Mouse (Mus musculus): Measurements from ENCODE around the gene Adra1b. TPM values are rescaled to one million over a fixed set of nuclear protein-coding genes. Genes with fewer than 3 reads are reported as not detected.

Gene Adra1b
- polyA plus RNA-seq, 1 experiment = 2.7 TPM

GRCm38 (mm10) chr11:43914552-43915447 lies 13.8 kb upstream of the Adra1b start:
- no peak overlapping the region for H3ac ChIP-seq (ENCODE audit: control insufficient read depth, insufficient read length, low read depth)
- no peaks in the 10 kb centered on the region for H3K79me3 ChIP-seq (ENCODE audit: low read depth)
- TF ChIP-seq USF1 (IDR thresholded peaks at IDR 0.05; ENCODE audit: low read depth) (peak; percentile 16), CEBPB (IDR thresholded peaks at IDR 0.05; ENCODE audit: low read depth) (no peak)
- no peaks in the 10 kb centered on the region for H3K79me2 ChIP-seq (ENCODE audit: control insufficient read depth, insufficient read depth)
- H3K4me3 ChIP-seq (ENCODE audit: insufficient read depth, poor library complexity, severe bottlenecking) = no peak overlapping the region
- no peaks in the 10 kb centered on the region for H3K36me3 ChIP-seq (ENCODE audit: control insufficient read depth, insufficient read depth)
- H3K27me3 ChIP-seq (ENCODE audit: control insufficient read depth, insufficient read depth, insufficient read length) = no peaks in the 10 kb centered on the region

GRCm38 (mm10) chr11:43912136-43912888 lies 11.3 kb upstream of the Adra1b start:
- TF ChIP-seq CTCF (IDR thresholded peaks at IDR 0.05; ENCODE audit: control insufficient read depth, insufficient read depth, insufficient read length) (no peak), FOSL1 (IDR thresholded peaks at IDR 0.05; ENCODE audit: insufficient read depth, low read length, poor library complexity, severe bottlenecking) (no peak), MYOG (IDR thresholded peaks at IDR 0.05; ENCODE audit: control insufficient read depth, extremely low read depth, insufficient read length) (no peak), USF1 (IDR thresholded peaks at IDR 0.05; ENCODE audit: low read depth) (no peak), CEBPB (IDR thresholded peaks at IDR 0.05; ENCODE audit: low read depth) (no peak), MYOD1 (IDR thresholded peaks at IDR 0.05; ENCODE audit: control insufficient read depth, insufficient read length, low read depth) (no peak), MAX (IDR thresholded peaks at IDR 0.05) (no peak)
- Histone ChIP-seq H3ac (ENCODE audit: control insufficient read depth, insufficient read length, low read depth) (no peak overlapping the region), H3K36me3 (ENCODE audit: control insufficient read depth, insufficient read depth) (no peaks in the 10 kb centered on the region)

GRCm38 (mm10) chr11:43911646-43912045 lies 10.6 kb upstream of the Adra1b start:
- H3K4me3 ChIP-seq (ENCODE audit: insufficient read depth, poor library complexity, severe bottlenecking) = no peak overlapping the region
- H3K79me2 ChIP-seq (ENCODE audit: control insufficient read depth, insufficient read depth) = no peaks in the 10 kb centered on the region
- no peak for TF ChIP-seq MAX (IDR thresholded peaks at IDR 0.05)
- no peak for TF ChIP-seq MYOD1 (IDR thresholded peaks at IDR 0.05; ENCODE audit: control insufficient read depth, insufficient read length, low read depth)
- TF ChIP-seq FOSL1 (IDR thresholded peaks at IDR 0.05; ENCODE audit: insufficient read depth, low read length, poor library complexity, severe bottlenecking) = no peak
- TF ChIP-seq CTCF (IDR thresholded peaks at IDR 0.05; ENCODE audit: control insufficient read depth, insufficient read depth, insufficient read length) = no peak
- no peak for TF ChIP-seq USF1 (IDR thresholded peaks at IDR 0.05; ENCODE audit: low read depth)
- no peak for TF ChIP-seq MYOG (IDR thresholded peaks at IDR 0.05; ENCODE audit: control insufficient read depth, extremely low read depth, insufficient read length)
- no peak for TF ChIP-seq CEBPB (IDR thresholded peaks at IDR 0.05; ENCODE audit: low read depth)
- no peaks in the 10 kb centered on the region for H3K36me3 ChIP-seq (ENCODE audit: control insufficient read depth, insufficient read depth)
- H3K27me3 ChIP-seq (ENCODE audit: control insufficient read depth, insufficient read depth, insufficient read length) = no peaks in the 10 kb centered on the region
- H3ac ChIP-seq (ENCODE audit: control insufficient read depth, insufficient read length, low read depth) = no peak overlapping the region
- H3K79me3 ChIP-seq (ENCODE audit: low read depth) = no peaks in the 10 kb centered on the region

More at GRCm38 (mm10) chr11:43912136-43912888, 11.3 kb upstream of the Adra1b start:
- Histone ChIP-seq H3K79me2 (ENCODE audit: control insufficient read depth, insufficient read depth) (no peaks in the 10 kb centered on the region), H3K27me3 (ENCODE audit: control insufficient read depth, insufficient read depth, insufficient read length) (no peaks in the 10 kb centered on the region), H3K4me3 (ENCODE audit: insufficient read depth, poor library complexity, severe bottlenecking) (no peak overlapping the region), H3K79me3 (ENCODE audit: low read depth) (no peaks in the 10 kb centered on the region)

- Histone ChIP-seq H3K27me3 (ENCODE audit: control insufficient read depth, insufficient read depth, insufficient read length) (no peaks in the 10 kb centered on the region), H3ac (ENCODE audit: control insufficient read depth, insufficient read length, low read depth) (no peak overlapping the region), H3K79me3 (ENCODE audit: low read depth) (no peaks in the 10 kb centered on the region), H3K79me2 (ENCODE audit: control insufficient read depth, insufficient read depth) (no peaks in the 10 kb centered on the region), H3K36me3 (ENCODE audit: control insufficient read depth, insufficient read depth) (no peaks in the 10 kb centered on the region), H3K4me3 (ENCODE audit: insufficient read depth, poor library complexity, severe bottlenecking) (no peak overlapping the region)
- TF ChIP-seq CEBPB (IDR thresholded peaks at IDR 0.05; ENCODE audit: low read depth) = no peak
- TF ChIP-seq FOSL1 (IDR thresholded peaks at IDR 0.05; ENCODE audit: insufficient read depth, low read length, poor library complexity, severe bottlenecking) = no peak
- TF ChIP-seq USF1 (IDR thresholded peaks at IDR 0.05; ENCODE audit: low read depth) = no peak
These were observed 2.3 kb upstream of the Adra1b start for GRCm38 (mm10) chr11:43903351-43903750.

- H3K79me2 ChIP-seq (ENCODE audit: control insufficient read depth, insufficient read depth) = no peaks in the 10 kb centered on the region
- H3K36me3 ChIP-seq (ENCODE audit: control insufficient read depth, insufficient read depth) = no peaks in the 10 kb centered on the region
- TF ChIP-seq MAX (IDR thresholded peaks at IDR 0.05) = no peak
- no peak for TF ChIP-seq USF1 (IDR thresholded peaks at IDR 0.05; ENCODE audit: low read depth)
- TF ChIP-seq CEBPB (IDR thresholded peaks at IDR 0.05; ENCODE audit: low read depth) = no peak
- no peak for TF ChIP-seq FOSL1 (IDR thresholded peaks at IDR 0.05; ENCODE audit: insufficient read depth, low read length, poor library complexity, severe bottlenecking)
- TF ChIP-seq MYOD1 (IDR thresholded peaks at IDR 0.05; ENCODE audit: control insufficient read depth, insufficient read length, low read depth) = no peak
- TF ChIP-seq MYOG (IDR thresholded peaks at IDR 0.05; ENCODE audit: control insufficient read depth, extremely low read depth, insufficient read length) = no peak
- no peak for TF ChIP-seq CTCF (IDR thresholded peaks at IDR 0.05; ENCODE audit: control insufficient read depth, insufficient read depth, insufficient read length)
- no peaks in the 10 kb centered on the region for H3K79me3 ChIP-seq (ENCODE audit: low read depth)
- H3K4me3 ChIP-seq (ENCODE audit: insufficient read depth, poor library complexity, severe bottlenecking) = no peak overlapping the region
- H3K27me3 ChIP-seq (ENCODE audit: control insufficient read depth, insufficient read depth, insufficient read length) = no peaks in the 10 kb centered on the region
- H3ac ChIP-seq (ENCODE audit: control insufficient read depth, insufficient read length, low read depth) = no peak overlapping the region
These were observed 1.3 kb downstream of the Adra1b start for GRCm38 (mm10) chr11:43899696-43900095.
